Mouse (Mus musculus) urinary bladder, postnatal 14 days (tissue): Measurements from ENCODE around the gene Akap2.
A peak's percentile ranks its signal among the peaks of the same experiment; 100 is the strongest.

Experiments used
- DNase-seq: peaks from one replicate; pipeline ENCODE4 v3.0.0; 2021; ENCODE audit warnings: low spot score

The Akap2 gene

GRCm38 (mm10) chr4:57798286-57799018 lies 81.0 kb downstream of the Akap2 start:
- DNase-seq, result peak; percentile 61

GRCm38 (mm10) chr4:57799297-57799696 lies 81.8 kb downstream of the Akap2 start:
- DNase-seq, result no peak

- DNase-seq, result no peak
These were observed 83.8 kb downstream of the Akap2 start for GRCm38 (mm10) chr4:57801239-57801638.

GRCm38 (mm10) chr4:57801986-57802385 lies 84.5 kb downstream of the Akap2 start:
- DNase-seq, result no peak

GRCm38 (mm10) chr4:57802411-57802810 lies 85.0 kb downstream of the Akap2 start:
- DNase-seq, result no peak

GRCm38 (mm10) chr4:57804902-57805301 lies 87.4 kb downstream of the Akap2 start:
- peak; percentile 54 for DNase-seq

- DNase-seq, result no peak
These were observed 92.0 kb downstream of the Akap2 start for GRCm38 (mm10) chr4:57809449-57809848.

GRCm38 (mm10) chr4:57812075-57812474 lies 94.6 kb downstream of the Akap2 start:
- DNase-seq, result no peak

- no peak for DNase-seq
These were observed 95.6 kb downstream of the Akap2 start for GRCm38 (mm10) chr4:57812916-57813575.

GRCm38 (mm10) chr4:57813576-57813945 lies 96.1 kb downstream of the Akap2 start:
- no peak for DNase-seq

GRCm38 (mm10) chr4:57815355-57815754 lies 97.9 kb downstream of the Akap2 start:
- DNase-seq, result no peak

- no peak for DNase-seq
These were observed 98.7 kb downstream of the Akap2 start for GRCm38 (mm10) chr4:57816146-57816545.

GRCm38 (mm10) chr4:57820839-57821374 lies 103.5 kb downstream of the Akap2 start:
- no peak for DNase-seq

GRCm38 (mm10) chr4:57821556-57822356 lies 104.3 kb downstream of the Akap2 start:
- DNase-seq, result no peak

- no peak for DNase-seq
These were observed 105.2 kb downstream of the Akap2 start for GRCm38 (mm10) chr4:57822641-57823040.

GRCm38 (mm10) chr4:57824626-57825240 lies 107.3 kb downstream of the Akap2 start:
- no peak for DNase-seq

- no peak for DNase-seq
These were observed 108.8 kb downstream of the Akap2 start for GRCm38 (mm10) chr4:57826272-57826671.

- no peak for DNase-seq
These were observed 111.7 kb downstream of the Akap2 start for GRCm38 (mm10) chr4:57829131-57829530.

- no peak for DNase-seq
These were observed 112.3 kb downstream of the Akap2 start for GRCm38 (mm10) chr4:57829740-57830139.

GRCm38 (mm10) chr4:57832318-57832717 lies 114.9 kb downstream of the Akap2 start:
- no peak for DNase-seq

GRCm38 (mm10) chr4:57833060-57833459 lies 115.6 kb downstream of the Akap2 start:
- no peak for DNase-seq

GRCm38 (mm10) chr4:57834141-57834540 lies 116.7 kb downstream of the Akap2 start:
- no peak for DNase-seq
